Mouse (Mus musculus) Patski (cell line): ENCODE results near the gene Procr. TPM values are rescaled to one million over a fixed set of nuclear protein-coding genes. Genes with fewer than 3 reads are reported as not detected.

Experiments
- ATAC-seq: fragments of 100-300 bp; one replicate; pipeline ENCODE4 v1.8.0; 2021
- CTCF ChIA-PET: fragments of 350-600 bp; sonication (Branson Sonifier 250); formaldehyde crosslinking; loops from one replicate; lab custom pipeline; 2022; ENCODE audit warnings: inconsistent platforms; lab: Charles Lee
- POLR2A ChIA-PET: fragments of 350-600 bp; sonication (Branson Sonifier 250); formaldehyde crosslinking; loops from one replicate; lab custom pipeline; 2022; ENCODE audit warnings: antibody characterized with exemption, inconsistent platforms; lab: Charles Lee
- DNase-seq: peaks from one replicate; pipeline ENCODE4 v3.0.0-alpha.2; 2011; ENCODE audit warnings: low read depth, low spot score
- H3K27me3 ChIP-seq: fragments of 371-371 bp; one replicate; pipeline ENCODE4 v1.5.1; 2021
- CTCF ChIP-seq: fragments of 100-300 bp; IDR thresholded peaks from one replicate; pipeline ENCODE4 v1.5.1; 2021
- in situ Hi-C: fragments of 300-500 bp; cut with MboI; formaldehyde crosslinking; loops from 3 replicates; pipeline ENCODE4 v1.11.1; 2018; ENCODE audit warnings: low pct_unique_long_range_greater_than_20kb, mixed read lengths
- polyA plus RNA-seq: library from polyadenylated mRNA; unstranded; gene quantifications from one replicate; pipeline ENCODE4 v1.2.3, GENCODE M21; 2021

Procr gene
- polyA plus RNA-seq, 1 experiment from 2014 or later = 4.5 TPM

DNA sequence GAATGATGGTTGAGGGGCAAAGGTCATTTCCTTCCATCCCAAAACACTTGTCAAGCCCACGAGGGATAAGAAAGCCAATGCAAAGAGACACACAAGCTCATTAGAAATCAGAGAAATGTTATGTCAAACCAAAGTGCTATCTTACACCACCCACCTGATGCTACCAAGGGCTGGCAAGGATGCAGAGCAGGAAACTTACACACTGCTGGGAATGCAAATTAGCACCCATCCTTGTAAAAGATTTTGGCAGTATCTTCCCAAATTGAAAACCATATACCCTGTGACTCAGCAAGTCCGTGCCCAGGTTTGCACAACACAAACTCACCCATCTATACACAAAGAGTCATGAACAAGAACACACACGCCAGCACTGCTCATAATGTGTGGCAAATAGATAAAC lies 5.4 kb upstream of the Procr start:
- no peak for TF ChIP-seq CTCF
- ChIA-PET POLR2A (no interaction called here), CTCF (interaction anchor here (1.5 kb wide), 1 partner anchor 19 kb away, joined by 5 read pairs; no protein-coding TSS in a partner anchor)
- no peak for DNase-seq
- in situ Hi-C loops = no loop called here
- no peaks in the 10 kb centered on the region for H3K27me3 ChIP-seq
- ATAC-seq = no peak

DNA sequence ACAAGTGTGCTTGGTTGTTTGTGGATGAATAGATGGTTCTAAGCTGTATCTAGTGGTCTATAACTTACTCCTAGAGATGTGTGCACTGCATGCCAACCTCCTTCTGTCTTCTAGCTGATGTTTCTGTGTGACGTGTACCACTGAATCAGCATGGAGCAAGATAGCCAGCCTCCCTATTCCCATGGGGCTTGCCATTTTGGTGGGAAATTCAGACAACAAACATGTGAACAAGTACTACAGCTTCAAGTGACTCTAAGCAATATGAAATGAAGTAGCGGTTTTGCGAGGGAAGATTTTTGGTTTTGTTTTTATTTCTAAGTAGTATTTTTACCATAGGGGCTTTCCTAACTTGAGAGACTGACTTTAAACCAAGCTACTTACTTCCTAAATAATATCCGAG lies 1.5 kb upstream of the Procr start:
- in situ Hi-C loops = no loop called here
- ATAC-seq (no peak), DNase-seq (no peak)
- no peaks in the 10 kb centered on the region for H3K27me3 ChIP-seq
- ChIA-PET CTCF (interaction anchor here (0.7 kb wide), 1 partner anchor 14 kb away, joined by 3 read pairs; the partner anchor contains the start of gene Gm17581), POLR2A (no interaction called here)
- TF ChIP-seq CTCF = no peak

DNA sequence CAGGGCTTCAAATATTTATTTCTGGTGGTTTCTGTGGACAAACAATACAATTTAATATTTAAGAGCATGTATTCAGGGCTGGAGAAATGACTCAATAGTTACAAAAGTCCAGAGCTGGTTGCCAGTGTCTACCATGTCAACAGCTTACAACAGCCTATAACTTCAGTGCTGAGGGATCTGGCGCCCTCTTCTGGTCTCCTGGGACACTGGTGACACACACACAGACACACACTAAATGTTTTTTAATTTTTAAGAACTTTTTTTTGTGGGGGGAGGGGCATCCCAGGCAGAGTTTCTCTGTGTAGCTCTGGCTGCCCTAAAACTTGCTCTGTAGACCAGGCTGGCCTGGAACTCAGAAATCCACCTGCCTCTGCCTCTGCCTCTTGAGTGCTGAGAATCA lies 4.8 kb downstream of the Procr start:
- ChIA-PET POLR2A (no interaction called here), CTCF (interaction anchor here (0.8 to 3.6 kb wide), 8 partner anchors 10 to 121 kb away, joined by 3 to 15 read pairs (median 3); no protein-coding TSS in a partner anchor)
- DNase-seq (no peak), ATAC-seq (no peak)
- H3K27me3 ChIP-seq = no peaks in the 10 kb centered on the region
- in situ Hi-C loops = loop anchor here (5.0 to 10.0 kb wide), 2 partner anchors 38 to 61 kb away; partner anchors contain the start of gene Trpc4ap
- peak; percentile 91 for TF ChIP-seq CTCF

DNA sequence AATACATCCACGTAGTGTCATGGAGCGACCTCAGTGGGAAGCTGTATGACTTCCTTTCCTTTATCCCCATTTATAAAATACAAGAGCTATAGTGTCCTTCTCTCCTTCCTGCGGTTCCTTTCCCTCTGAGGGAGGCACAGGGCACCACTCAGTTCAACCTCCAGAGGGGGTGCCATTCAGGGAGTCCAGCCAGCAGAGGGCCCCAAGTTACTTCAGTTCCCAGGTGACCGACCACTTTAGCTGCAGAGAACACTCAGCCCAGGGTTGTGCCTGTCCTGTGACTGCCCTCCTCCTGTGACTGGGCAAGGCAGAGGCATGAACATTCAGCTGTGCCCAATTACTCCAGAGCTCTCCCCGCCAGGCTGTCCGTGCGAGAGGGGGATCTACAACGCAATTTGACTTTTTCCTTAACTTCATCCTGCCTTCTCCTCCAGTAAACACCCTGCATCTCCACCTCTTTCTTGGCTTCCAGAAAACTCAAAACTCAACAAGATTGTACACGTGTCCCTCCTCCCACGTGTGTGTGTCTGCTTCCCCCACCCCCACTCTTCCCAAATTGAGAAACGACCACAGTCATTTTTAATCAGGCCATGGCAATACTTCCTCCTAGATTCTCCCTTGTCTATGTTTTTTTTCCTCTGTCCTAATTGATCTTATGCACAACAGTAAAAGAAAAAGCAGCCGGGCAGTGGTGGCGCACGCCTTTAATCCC lies 6.1 kb downstream of the Procr start:
- POLR2A ChIA-PET = interaction anchor here (0.7 to 1.1 kb wide), 2 partner anchors 41 to 52 kb away, joined by 3 to 4 read pairs; no protein-coding TSS in a partner anchor
- ATAC-seq (no peak), DNase-seq (no peak)
- CTCF ChIA-PET = interaction anchor here (1.0 to 3.6 kb wide), 6 partner anchors 8 to 83 kb away, joined by 3 to 15 read pairs (median 4); no protein-coding TSS in a partner anchor
- peak; percentile 67 for TF ChIP-seq CTCF
- in situ Hi-C loops = loop anchor here (5.0 to 10.0 kb wide), 2 partner anchors 40 to 62 kb away; partner anchors contain the start of gene Trpc4ap
- H3K27me3 ChIP-seq = no peaks in the 10 kb centered on the region

DNA sequence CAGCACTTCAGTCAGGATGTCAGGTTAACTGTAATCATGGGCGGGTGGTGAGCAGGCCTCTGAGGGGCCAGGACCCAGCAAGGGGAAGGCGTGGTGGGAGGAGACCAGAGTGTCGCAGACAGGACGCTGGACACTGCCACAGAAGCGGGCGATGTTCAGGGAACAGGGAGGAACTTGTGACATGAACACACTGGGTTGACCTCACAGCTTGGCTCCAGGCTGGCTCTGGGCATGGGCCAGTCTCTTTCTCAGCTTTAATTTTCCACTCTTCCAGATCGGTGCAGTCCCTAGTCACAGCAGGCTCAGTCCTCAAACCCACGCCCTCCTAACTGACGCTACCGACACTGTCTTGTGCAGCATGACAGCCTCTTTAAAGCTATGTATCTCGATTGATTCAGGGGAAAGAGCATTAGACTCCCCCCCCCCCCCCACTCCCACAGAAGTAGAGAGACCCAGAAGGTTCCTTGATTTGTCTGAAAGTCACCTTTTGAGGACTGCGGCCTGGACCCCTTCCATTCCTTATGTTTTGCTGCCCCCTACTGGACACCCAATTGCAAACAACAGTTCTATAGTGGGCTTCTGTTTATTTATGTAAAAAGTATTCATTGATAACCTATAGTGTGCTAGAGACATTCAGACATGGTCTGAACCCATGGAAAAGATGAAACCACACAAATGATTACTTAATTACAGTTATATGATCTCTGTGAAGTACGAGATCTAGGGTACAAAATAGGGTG lies 13.9 kb downstream of the Procr start:
- peak; percentile 59 for TF ChIP-seq CTCF
- in situ Hi-C loops = loop anchor here (10.0 kb wide), 1 partner anchor 250 kb away; the partner anchor contains the start of genes Acss2 and Ggt7
- no peak for ATAC-seq
- ChIA-PET CTCF (interaction anchor here (0.9 to 2.1 kb wide), 10 partner anchors 8 to 200 kb away, joined by 3 to 9 read pairs (median 4); partner anchors contain the start of gene Trpc4ap), POLR2A (no interaction called here)
- DNase-seq = no peak
- H3K27me3 ChIP-seq = peaks cover 4% of the 10 kb centered on the region

DNA sequence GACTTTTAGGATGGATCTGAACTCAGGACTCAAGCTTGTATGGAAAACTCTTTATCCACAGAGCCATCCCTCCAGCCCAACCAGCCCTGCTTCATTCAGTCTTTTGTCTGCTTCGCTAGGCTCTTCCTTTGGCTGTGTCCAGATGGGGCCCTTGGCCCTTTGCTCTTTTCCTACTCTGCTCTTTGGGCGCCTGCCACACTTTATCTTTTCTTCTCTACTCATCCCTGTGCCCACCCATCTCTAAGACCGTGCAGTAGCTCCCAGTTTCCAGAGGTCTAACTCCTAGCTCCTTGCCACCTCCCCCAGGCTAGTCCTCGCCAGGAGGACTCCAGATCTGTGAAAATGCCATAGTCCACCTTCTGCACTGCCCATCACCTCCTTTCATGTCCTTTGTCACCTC lies 22.7 kb downstream of the Procr start:
- no peak for DNase-seq
- ATAC-seq = no peak
- H3K27me3 ChIP-seq = peaks cover 46% of the 10 kb centered on the region
- in situ Hi-C loops = loop anchor here (5.0 kb wide), 1 partner anchor 39 kb away; no protein-coding TSS in a partner anchor
- POLR2A ChIA-PET = no interaction called here
- TF ChIP-seq CTCF = no peak
- CTCF ChIA-PET = interaction anchor here (1.2 kb wide), 1 partner anchor 16 kb away, joined by 3 read pairs; no protein-coding TSS in a partner anchor

DNA sequence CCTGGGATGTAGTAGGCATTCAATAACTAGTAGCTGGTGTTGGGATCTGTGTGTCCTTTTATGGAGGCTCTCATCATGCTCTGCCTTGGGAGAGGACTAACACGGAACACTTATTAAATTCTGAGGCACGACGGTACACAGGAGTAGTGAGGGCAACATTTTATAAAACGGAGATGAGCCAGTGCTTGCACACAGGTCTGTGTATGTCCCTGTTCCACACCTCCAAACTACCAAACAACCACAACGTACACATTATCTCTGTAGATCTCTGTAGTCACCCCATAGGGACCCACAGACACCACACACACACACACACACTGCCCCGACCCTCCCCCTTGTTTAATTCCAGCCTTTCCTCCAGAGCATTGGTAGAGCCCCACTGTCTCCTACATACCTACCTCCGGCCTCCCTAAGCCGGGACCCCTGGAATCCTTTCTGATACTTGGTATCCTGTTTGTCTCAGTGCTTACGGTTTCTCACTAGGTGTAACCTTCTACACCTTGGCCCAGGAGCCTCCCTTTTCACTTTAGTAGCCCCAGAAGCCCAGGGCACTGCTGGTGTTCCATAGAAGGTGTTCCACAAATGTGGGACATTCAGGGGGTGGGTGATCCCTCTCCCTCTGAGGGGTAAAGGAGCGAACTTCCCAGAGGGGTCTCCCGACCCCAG lies 23.5 kb downstream of the Procr start:
- no peak for TF ChIP-seq CTCF

DNA sequence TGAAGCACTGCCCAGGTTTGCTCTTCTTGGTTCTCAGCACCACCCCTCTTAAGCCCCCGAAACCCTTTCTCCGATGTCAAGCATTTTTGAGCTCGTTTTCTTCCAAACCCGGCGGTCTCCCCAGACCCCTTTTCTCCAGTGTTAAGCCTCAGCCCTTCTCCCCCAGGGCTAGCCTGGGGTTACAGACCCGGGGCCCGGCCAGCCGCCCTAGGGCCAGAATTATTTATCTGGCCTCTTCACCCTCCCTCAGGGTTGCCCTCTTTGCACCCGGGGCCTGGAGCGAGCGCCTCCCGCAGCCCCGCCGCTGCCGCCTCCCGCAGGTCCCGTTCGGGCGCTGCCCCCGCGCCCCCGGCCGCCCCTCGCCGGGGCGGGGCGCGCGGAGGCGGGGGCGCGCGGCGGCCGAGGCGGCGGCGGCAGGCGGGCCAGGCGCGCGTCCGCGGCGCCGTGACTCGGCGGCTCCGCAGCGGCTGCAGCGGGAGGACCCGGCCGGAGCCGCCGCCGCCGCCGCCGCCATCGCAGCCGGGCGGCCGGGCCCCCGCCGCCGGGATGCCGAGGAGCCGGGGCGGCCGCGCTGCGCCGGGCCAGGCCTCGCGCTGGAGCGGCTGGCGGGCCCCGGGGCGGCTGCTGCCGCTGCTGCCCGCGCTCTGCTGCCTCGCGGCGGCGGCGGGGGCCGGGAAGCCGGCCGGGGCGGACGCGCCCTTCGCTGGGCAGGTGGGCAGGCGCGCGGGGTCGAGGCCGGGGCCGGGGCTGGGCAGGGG lies 24.2 kb downstream of the Procr start, which contains the start of gene Mmp24:
Gene Mmp24, plus strand, starts transcription at position 416 of the 758 bp plus-strand sequence.
- CTCF ChIA-PET = no interaction called here
- in situ Hi-C loops = loop anchor here (5.0 kb wide), 1 partner anchor 37 kb away; no protein-coding TSS in a partner anchor
- peaks cover 46% of the 10 kb centered on the region for H3K27me3 ChIP-seq
- no peak for DNase-seq
- TF ChIP-seq CTCF = no peak
- POLR2A ChIA-PET = no interaction called here
- ATAC-seq = peak; percentile 17

More for the DNA sequence above, 23.5 kb downstream of the Procr start:
- ChIA-PET CTCF (interaction anchor here (1.2 kb wide), 1 partner anchor 16 kb away, joined by 3 read pairs; no protein-coding TSS in a partner anchor), POLR2A (no interaction called here)
- peaks cover 48% of the 10 kb centered on the region for H3K27me3 ChIP-seq
- DNase-seq (no peak), ATAC-seq (no peak)
- in situ Hi-C loops = loop anchor here (5.0 kb wide), 1 partner anchor 38 kb away; no protein-coding TSS in a partner anchor

DNA sequence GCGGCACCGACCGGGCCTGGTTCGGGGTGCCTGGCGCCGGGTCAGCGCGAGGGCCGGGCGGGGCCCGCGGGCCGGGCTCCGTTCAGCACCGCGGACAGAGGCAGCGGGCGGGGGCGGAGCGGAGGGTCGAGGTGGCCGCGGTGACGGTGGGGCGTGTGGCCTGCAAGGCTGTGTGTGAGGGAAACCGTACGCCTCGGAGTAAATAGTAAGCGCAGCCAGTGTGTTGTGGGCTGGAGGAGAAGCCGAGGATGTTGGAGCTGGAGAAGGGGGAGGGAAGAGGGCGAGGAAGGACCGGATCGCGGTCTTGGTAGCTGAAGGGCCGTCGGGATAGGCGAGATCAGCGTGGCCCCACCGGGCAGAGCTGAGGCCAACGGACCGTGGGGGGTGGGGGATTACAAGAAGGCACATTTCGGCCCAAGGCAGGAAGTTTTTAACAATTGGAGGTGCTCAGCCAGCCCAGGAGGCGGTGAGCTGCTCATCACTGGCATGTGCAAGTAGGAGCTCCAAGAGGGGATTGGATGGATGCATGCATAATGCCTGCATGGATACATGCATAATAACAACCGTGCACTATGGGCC lies 24.9 kb downstream of the Procr start:
- peaks cover 46% of the 10 kb centered on the region for H3K27me3 ChIP-seq
- ChIA-PET POLR2A (no interaction called here), CTCF (interaction anchor here (1.5 kb wide), 1 partner anchor 11 kb away, joined by 4 read pairs; no protein-coding TSS in a partner anchor)
- DNase-seq = no peak
- ATAC-seq = peak; percentile 57
- in situ Hi-C loops = no loop called here
- TF ChIP-seq CTCF = no peak
